Mouse (Mus musculus) hindbrain, embryonic 16.5 days (tissue): Measurements from ENCODE around the gene Ccdc83. TPM values are rescaled to one million over a fixed set of nuclear protein-coding genes. Genes with fewer than 3 reads are reported as not detected.

ENCODE experiments used
- ATAC-seq: fragments of 200-750 bp; cut with Nextera tagmentation; 2 replicates; pipeline ENCODE4 v1.8.0; 2017; ENCODE audit warnings: moderate TSS enrichment, moderate library complexity
- H3K27ac ChIP-seq: fragments of 300-500 bp; sonication (generic); 2 replicates; pipeline ENCODE4 v1.5.1; 2014; ENCODE audit warnings: low read depth, mild to moderate bottlenecking, control low read depth, low read length, moderate library complexity
- H3K27me3 ChIP-seq: fragments of 300-500 bp; sonication (generic); replicated peaks from 2 replicates; pipeline ENCODE4 v1.6.1; 2014; ENCODE audit warnings: low read length; ENCODE audit not compliant: control insufficient read depth, insufficient read depth
- H3K36me3 ChIP-seq: fragments of 300-500 bp; sonication (generic); 2 replicates; pipeline ENCODE4 v1.6.1; 2014; ENCODE audit warnings: mild to moderate bottlenecking, low read length, moderate library complexity, mixed read lengths; ENCODE audit not compliant: control insufficient read depth, insufficient read depth
- H3K4me1 ChIP-seq: fragments of 300-500 bp; sonication (generic); 2 replicates; pipeline ENCODE4 v1.6.1; 2014; ENCODE audit warnings: low read depth, low read length; ENCODE audit not compliant: control insufficient read depth, insufficient read depth
- H3K4me2 ChIP-seq: fragments of 300-500 bp; sonication (generic); 2 replicates; pipeline ENCODE4 v1.6.1; 2014; ENCODE audit warnings: mild to moderate bottlenecking, low read length, control low read depth, moderate library complexity
- H3K4me3 ChIP-seq: fragments of 300-500 bp; sonication (generic); 2 replicates; pipeline ENCODE4 v1.5.1; 2014; ENCODE audit warnings: mild to moderate bottlenecking, low read length, control low read depth, moderate library complexity
- H3K9ac ChIP-seq: fragments of 300-500 bp; sonication (generic); 2 replicates; pipeline ENCODE4 v1.6.1; 2014; ENCODE audit warnings: low read depth, mild to moderate bottlenecking, control low read depth, low read length, moderate library complexity
- H3K9me3 ChIP-seq: fragments of 300-500 bp; sonication (generic); 2 replicates; pipeline ENCODE4 v1.6.1; 2014; ENCODE audit warnings: mild to moderate bottlenecking, low read length, moderate library complexity; ENCODE audit not compliant: control insufficient read depth
- WGBS: fragments of 180-500 bp; shearing (Covaris S2); extraction: QIAGEN DNeasy Blood & Tissue Kit; methylation state at CpG from one replicate; pipeline ENCODE4 v1.1.7; 2014; 5-methylcytosine and 5-hydroxymethylcytosine counted together
- polyA plus RNA-seq: library from polyadenylated mRNA; unstranded; fragments of >200 nt; fragmentation: Nextera tagmentation; extraction: Ambion mirVana; gene quantifications from 2 replicates; pipeline ENCODE4 v1.2.1, GENCODE M21; 2015

Gene Ccdc83
- not detected in 2 replicates for polyA plus RNA-seq

- peaks cover 5% of the 10 kb centered on the region; the same call in 1 of the 2 replicates for H3K4me1 ChIP-seq
- H3K27ac ChIP-seq = no peak within 1 kb of the TSS
- ATAC-seq = peak; percentile 91
- H3K4me2 ChIP-seq = peak within 1 kb of the TSS; percentile 66
- H3K36me3 ChIP-seq = no peaks in the 10 kb centered on the region
- H3K9ac ChIP-seq = peak within 1 kb of the TSS; percentile 43
- WGBS = 6% methylated on average over 28 of the region's 28 CpGs
- no peaks in the 10 kb centered on the region for H3K9me3 ChIP-seq
- peak within 1 kb of the TSS; percentile 33 for H3K4me3 ChIP-seq
- no peaks in the 10 kb centered on the region for H3K27me3 ChIP-seq
Measured at GRCm38 (mm10) chr7:90265289-90265970, at the start of gene Ccdc83. Gene Ccdc83, minus strand, starts transcription at chr7:90265777.

- no peak overlapping the region for H3K9ac ChIP-seq
- no peaks in the 10 kb centered on the region for H3K9me3 ChIP-seq
- ATAC-seq = no peak
- no peaks in the 10 kb centered on the region for H3K27me3 ChIP-seq
- no peak overlapping the region for H3K4me2 ChIP-seq
- no peak overlapping the region for H3K27ac ChIP-seq
- no peaks in the 10 kb centered on the region for H3K4me1 ChIP-seq
- no peak overlapping the region for H3K4me3 ChIP-seq
- H3K36me3 ChIP-seq = no peaks in the 10 kb centered on the region
- 74% methylated on average over 3 of the region's 3 CpGs for WGBS
Measured at GRCm38 (mm10) chr7:90313421-90313820, 47.8 kb upstream of the Ccdc83 start.

- H3K4me2 ChIP-seq = no peak overlapping the region
- no peak overlapping the region for H3K4me3 ChIP-seq
- H3K36me3 ChIP-seq = no peaks in the 10 kb centered on the region
- H3K9ac ChIP-seq = no peak overlapping the region
- H3K9me3 ChIP-seq = no peaks in the 10 kb centered on the region
- H3K4me1 ChIP-seq = no peaks in the 10 kb centered on the region
- no peaks in the 10 kb centered on the region for H3K27me3 ChIP-seq
- WGBS = 81% methylated on average over 7 of the region's 7 CpGs
- H3K27ac ChIP-seq = no peak overlapping the region
- ATAC-seq = no peak
Measured at GRCm38 (mm10) chr7:90312151-90312883, 46.7 kb upstream of the Ccdc83 start.

GRCm38 (mm10) chr7:90308003-90308402 lies 42.4 kb upstream of the Ccdc83 start:
- H3K4me2 ChIP-seq = no peak overlapping the region
- H3K9me3 ChIP-seq = no peaks in the 10 kb centered on the region
- no peak overlapping the region for H3K4me3 ChIP-seq
- no peak for ATAC-seq
- no peak overlapping the region for H3K9ac ChIP-seq
- H3K36me3 ChIP-seq = no peaks in the 10 kb centered on the region
- no peak overlapping the region for H3K27ac ChIP-seq
- H3K4me1 ChIP-seq = no peaks in the 10 kb centered on the region; the same call in 1 of the 2 replicates
- WGBS = 63% methylated on average over 6 of the region's 6 CpGs
- peaks cover 8% of the 10 kb centered on the region for H3K27me3 ChIP-seq

GRCm38 (mm10) chr7:90306968-90307367 lies 41.4 kb upstream of the Ccdc83 start:
- Histone ChIP-seq H3K4me3 (no peak overlapping the region), H3K27me3 (peaks cover 11% of the 10 kb centered on the region), H3K36me3 (no peaks in the 10 kb centered on the region), H3K4me1 (peaks cover 5% of the 10 kb centered on the region), H3K4me2 (no peak overlapping the region), H3K9ac (no peak overlapping the region), H3K9me3 (no peaks in the 10 kb centered on the region), H3K27ac (no peak overlapping the region)
- no peak for ATAC-seq
- 91% methylated on average over 1 of the region's 1 CpGs for WGBS

- 5% methylated on average over 3 of the region's 3 CpGs for WGBS
Measured at GRCm38 (mm10) chr7:90306079-90306478, 40.5 kb upstream of the Ccdc83 start.

GRCm38 (mm10) chr7:90302647-90303552 lies 37.3 kb upstream of the Ccdc83 start:
- H3K4me1 ChIP-seq = peaks cover 5% of the 10 kb centered on the region
- peak overlapping the region; percentile 69 for H3K9ac ChIP-seq
- peak; percentile 63 for ATAC-seq
- no peaks in the 10 kb centered on the region for H3K9me3 ChIP-seq
- peak overlapping the region; percentile 71 for H3K4me3 ChIP-seq
- no peak overlapping the region for H3K27ac ChIP-seq
- 5% methylated on average over 26 of the region's 27 CpGs for WGBS
- peaks cover 13% of the 10 kb centered on the region for H3K27me3 ChIP-seq
- no peaks in the 10 kb centered on the region for H3K36me3 ChIP-seq
- peak overlapping the region; percentile 98 for H3K4me2 ChIP-seq

More at GRCm38 (mm10) chr7:90306079-90306478, 40.5 kb upstream of the Ccdc83 start:
- H3K27me3 ChIP-seq = peaks cover 11% of the 10 kb centered on the region
- H3K9me3 ChIP-seq = no peaks in the 10 kb centered on the region
- H3K4me2 ChIP-seq = no peak overlapping the region
- no peaks in the 10 kb centered on the region for H3K36me3 ChIP-seq
- ATAC-seq = no peak
- peaks cover 5% of the 10 kb centered on the region for H3K4me1 ChIP-seq
- no peak overlapping the region for H3K27ac ChIP-seq
- H3K4me3 ChIP-seq = no peak overlapping the region
- no peak overlapping the region for H3K9ac ChIP-seq

- peaks cover 13% of the 10 kb centered on the region for H3K27me3 ChIP-seq
- no peaks in the 10 kb centered on the region for H3K36me3 ChIP-seq
- H3K4me2 ChIP-seq = peak within 1 kb of the TSS; percentile 98
- H3K9me3 ChIP-seq = no peaks in the 10 kb centered on the region
- H3K4me3 ChIP-seq = peak within 1 kb of the TSS; percentile 71
- peaks cover 5% of the 10 kb centered on the region for H3K4me1 ChIP-seq
- peak; percentile 87 for ATAC-seq
- WGBS = 2% methylated on average over 29 of the region's 43 CpGs
- peak within 1 kb of the TSS; percentile 69 for H3K9ac ChIP-seq
- no peak within 1 kb of the TSS for H3K27ac ChIP-seq
Measured at GRCm38 (mm10) chr7:90301942-90302646, 36.5 kb upstream of the Ccdc83 start, which contains the start of gene Sytl2. Gene Sytl2, plus strand, starts transcription at chr7:90302252.
